Mouse (Mus musculus) naive thymus-derived CD4-positive, alpha-beta T cell, adult 2 months (primary cell): ENCODE results near the gene Evi5l.
A peak's percentile ranks its signal among the peaks of the same experiment; 100 is the strongest.

ENCODE experiments used
- DNase-seq: peaks from one replicate; pipeline ENCODE4 v3.0.0-alpha.2; 2011; ENCODE audit warnings: low read depth

Evi5l gene

DNA sequence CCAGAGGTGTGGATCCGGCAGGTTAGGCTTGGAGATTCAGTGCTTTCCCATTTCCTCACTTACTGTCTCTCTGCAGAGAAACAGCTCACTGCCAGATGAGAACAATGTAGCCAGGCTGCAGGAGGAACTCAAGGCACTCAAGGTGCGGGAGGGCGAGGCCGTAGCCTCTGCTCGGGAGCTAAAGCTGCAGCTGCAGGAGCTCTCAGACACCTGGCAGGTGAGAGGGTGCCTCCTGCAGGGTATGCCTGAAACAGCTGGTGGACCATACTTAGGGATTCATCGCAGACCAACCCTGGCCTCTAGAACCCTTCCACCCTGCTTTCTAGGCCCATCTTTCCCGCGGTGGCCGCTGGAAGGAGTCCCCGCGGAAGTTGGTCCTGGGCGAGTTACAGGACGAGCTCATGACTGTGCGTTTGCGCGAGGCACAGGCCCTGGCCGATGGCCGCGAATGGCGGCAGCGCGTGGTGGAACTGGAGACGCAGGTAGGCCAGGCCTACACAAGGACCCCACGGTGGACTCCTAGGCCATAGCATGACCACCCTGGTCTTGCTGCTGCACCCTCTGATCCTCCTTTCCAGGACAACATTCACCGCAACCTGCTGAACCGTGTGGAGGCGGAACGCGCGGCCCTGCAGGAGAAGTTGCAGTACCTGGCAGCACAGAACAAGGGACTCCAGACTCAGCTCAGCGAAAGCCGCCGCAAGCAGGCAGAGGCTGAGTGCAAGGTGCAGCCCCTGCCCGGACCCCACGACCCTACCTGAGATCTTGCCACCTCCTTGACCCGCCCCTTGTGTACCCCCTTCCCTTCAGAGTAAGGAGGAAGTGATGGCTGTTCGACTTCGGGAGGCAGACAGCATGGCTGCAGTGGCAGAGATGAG lies 39.1 kb downstream of the Evi5l start:
- DNase-seq, result no peak

DNA sequence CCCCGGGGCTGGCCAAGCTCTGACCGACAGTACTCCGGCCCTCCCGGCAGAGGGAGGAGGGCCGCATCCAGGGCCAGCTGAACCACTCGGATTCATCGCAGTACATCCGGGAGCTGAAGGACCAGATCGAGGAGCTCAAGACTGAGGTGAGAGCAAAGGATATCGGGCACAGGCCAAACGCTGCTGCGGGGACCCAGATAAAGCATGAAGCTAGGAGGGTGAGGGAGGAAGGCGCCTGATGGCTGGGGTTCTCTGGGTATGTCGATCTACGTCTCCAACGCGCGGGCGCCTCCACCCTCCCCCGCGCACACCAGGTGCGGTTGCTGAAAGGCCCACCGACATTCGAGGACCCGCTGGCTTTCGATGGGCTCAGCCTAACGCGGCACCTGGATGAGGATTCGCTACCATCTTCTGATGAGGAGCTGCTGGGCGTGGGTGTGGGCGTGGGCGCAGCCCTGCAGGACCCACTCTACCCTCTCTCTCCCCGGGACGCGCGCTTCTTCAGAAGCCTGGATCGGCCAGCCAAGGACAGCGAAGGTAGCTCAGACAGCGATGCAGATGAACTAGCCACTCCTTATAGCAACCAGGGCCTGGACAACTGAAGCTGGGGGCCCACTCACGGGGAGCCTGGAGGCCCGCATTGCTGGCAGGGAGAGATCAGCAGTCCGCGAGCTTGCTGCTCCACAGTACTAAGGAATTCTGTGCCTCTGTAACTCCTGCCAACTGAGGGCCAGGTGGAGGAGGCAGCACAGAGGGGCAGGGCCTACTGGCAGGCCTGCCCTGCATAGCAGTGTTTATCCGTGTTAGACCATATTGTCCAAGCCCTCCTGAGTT lies 40.0 kb downstream of the Evi5l start:
- DNase-seq, result no peak

DNA sequence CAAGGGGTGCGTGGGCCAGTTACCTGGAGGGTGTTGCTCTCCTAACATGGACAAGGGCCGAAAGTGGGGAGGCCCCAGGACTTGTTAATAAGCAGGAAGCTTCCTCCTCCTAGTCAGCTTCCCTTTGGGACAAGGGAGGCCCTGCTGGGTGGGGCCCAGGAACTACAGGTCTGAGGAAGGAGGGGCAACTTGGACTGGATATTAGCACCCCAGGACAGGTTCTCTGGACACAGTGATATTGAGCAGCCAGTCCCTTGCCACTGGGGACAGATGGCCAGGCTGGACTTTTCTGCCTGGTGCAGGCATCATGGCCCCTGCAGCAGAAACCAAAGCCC lies 40.6 kb downstream of the Evi5l start:
- no peak for DNase-seq

DNA sequence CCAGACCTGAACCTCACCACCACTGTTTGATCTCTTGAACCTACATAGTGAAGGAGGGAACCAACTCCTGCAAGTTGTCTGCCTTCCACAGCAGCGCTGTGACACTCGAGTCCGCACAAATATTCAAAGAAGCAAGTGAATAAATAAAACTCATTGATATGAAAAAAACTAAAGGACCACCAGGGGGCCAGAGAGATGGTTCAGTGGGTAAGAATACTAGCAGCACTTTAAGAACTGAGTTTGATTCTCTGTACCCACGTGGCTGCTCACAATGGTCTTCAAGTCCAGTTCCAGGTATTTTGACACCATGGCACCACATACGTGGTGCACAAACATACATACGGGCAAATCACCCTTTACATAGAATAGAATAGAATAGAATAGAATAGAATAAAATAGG lies 44.7 kb downstream of the Evi5l start:
- DNase-seq, result peak; percentile 30

DNA sequence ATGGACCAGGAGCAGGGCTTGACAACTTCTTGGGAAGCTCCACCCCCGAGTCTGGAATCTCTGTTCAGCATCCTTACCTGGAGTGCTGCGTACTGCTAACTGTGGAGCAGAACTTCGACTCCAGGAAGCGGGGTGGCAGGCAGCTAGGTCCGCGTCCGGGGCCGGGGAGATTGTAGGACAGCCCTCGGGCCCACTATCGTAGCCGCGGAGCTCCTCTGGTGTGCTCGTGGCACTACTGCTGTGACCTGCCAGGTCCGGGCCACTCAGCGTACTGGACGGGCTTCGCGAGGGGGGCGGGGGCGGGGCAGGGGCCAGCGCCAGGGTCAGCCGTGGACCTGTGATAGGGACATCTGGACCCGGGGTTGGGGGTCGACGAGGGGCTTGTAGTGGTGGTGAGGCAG lies 46.4 kb downstream of the Evi5l start:
- DNase-seq, result peak; percentile 41

DNA sequence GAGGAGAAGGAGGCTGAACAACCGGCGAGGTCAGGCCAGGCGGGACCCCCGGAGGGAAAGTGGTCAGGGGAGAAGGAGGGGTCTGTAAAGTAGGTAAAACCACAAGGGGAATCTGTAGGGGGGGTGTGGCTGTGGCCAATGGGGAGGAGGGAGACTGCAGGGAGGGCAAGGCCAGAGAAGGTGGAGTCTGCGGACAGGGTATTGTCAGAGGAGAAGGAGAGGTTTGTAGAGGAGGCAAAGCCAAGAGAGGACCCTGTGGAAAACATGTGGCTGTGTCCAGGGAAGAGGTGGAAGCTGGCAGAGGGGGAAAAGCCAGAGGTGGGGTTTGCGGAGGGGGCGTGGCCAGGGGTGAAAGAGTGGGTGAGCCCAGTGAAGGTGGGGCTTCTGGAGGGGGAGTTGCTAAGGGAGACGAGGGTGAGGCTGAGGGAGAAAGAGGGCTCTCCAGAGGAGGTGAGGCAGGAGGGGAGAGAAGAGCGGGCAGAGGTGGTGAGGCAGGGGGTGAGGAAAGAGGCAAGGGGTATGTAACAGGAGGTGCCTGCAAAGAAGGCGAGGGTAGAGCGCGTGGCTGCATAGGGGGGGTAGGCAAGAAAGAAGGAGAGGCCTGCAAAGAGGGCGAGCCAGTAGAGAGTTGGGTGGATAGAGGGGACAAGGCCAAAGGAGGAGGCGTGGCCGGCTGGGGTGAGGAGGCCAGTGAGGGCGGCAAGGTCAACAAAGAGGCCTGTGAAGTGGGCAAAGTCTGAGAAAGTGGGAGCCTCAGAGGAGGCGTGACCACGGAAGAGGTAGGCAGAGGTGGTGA lies 47.0 kb downstream of the Evi5l start:
- DNase-seq, result peak; percentile 49

DNA sequence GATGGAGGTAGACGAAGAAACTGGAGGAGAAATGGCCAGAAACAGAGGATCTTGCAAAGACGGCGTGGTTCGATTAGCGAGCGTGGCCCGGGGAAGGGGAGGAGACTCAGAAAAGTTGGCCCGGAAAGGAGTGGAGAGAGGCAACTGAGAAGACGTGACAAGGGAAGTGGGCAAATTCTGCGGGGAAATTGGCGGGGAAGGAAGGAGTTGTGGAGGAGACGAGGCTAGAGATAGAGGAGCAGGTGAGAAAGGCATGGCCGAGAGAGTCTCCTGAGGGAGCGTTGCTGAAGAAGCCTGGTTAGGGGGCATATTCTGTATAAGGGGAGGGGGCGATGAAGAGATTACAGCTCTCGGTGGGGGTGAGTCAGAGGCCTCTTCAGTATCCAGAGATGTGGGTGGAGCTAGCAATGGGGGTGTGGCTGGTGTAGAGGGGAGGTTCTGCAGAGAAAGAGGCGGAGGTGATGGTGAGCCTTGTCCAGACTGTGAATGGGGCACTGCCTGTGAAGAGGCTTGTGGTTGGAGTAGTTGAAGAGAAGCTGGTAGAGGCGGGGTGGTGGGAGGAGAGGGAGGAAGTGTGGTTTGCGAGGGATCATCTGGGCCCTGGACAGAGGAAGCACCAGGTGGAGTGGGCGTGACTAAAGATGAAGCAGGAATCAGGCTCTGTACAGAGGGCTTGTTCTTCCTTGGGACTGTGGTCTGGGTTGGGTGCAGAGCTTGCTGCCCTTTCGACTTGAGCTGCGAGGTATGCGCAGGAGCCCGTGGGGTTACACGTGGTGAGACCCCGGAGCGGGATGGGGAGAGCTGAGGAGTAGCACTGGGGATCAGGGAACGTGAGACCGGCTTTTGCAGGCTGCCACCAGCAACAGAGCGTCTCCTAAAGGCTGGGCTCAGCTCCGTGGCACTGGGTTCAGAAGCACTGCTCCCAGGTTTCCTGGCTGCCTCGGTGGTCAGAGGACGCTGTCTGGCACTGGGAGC lies 47.9 kb downstream of the Evi5l start:
- peak; percentile 78 for DNase-seq

DNA sequence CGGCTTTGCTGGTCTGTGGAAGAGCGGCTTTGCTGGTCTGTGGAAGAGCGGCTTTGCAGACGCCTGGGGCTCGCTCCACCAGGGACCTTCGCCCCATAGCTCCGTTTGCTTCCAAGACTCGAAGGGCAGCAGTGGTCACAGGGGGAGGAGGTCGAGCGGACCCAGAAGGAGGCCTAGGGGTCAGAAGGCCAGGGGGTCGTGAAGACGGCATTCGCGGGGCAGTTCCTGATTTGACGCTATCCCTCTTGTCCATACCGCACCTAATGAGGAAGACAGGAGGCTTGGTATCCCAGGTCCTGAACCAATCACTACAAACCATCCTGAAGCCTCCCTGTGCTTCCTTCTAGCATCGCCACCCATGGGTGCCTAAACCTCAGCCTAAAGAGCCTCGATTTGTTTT lies 49.9 kb downstream of the Evi5l start:
- peak; percentile 13 for DNase-seq

DNA sequence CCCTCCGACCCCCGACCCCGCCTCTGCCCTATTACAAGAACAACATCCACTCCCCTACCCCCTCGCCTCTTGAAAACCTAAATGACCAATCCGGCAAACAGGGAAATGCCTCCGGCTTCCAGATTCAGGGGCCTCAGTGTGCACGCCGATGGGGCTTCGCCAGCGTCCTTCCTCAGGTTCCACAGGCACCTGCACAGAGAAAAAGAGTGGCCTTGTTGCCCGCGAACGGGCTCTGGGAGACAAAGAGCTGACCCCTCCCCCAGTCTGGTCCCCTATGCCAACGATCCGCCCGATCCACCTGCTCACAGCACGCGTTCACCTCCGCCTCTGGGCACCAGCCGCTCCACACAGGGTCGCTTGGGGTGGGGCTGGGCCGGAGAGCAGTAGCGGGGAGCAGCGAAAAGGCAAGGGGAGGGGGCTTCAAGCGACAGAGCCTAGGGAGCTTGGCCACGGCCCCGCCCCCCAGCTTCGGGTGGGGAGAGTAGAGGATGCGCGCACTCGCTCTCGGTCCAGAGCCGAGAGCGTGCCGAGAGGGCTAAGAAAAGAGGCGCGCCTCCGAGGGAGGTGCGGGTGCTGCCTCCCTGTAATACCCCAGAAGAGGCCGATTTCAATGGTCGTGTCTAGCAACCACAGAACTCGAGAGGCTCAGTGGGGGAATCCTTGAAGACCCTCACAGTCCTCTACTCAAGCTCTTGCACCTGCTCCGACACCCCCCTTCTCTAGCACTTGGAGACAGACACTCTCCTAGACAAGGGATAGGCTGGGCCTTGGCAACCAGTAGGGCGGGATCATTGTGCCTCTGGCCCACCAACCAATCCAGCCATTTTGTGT lies 50.6 kb downstream of the Evi5l start, which contains the start of gene Prr36:
Gene Prr36 (minus strand): TSS at position 669 of the 831 bp plus-strand sequence.
- DNase-seq, result peak; percentile 33

DNA sequence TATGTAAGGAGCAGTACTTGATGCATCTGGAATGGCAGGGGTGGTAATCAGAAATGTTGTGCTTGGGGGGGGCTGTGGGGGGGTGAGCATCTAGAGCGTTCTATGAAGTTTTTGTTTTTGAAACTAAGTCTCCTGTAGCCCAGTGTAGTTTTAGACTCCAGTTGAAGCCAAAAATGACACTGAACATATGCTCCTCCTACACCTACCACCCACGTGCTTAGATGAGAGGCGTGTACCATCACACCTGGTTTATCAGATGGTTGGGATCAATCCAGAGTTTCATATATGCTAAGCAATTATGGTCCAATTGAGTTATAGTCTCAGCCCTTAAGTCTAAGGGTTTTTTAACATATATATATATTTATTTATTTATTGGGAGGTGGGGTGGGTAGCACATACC lies 53.2 kb downstream of the Evi5l start:
- DNase-seq, result no peak

DNA sequence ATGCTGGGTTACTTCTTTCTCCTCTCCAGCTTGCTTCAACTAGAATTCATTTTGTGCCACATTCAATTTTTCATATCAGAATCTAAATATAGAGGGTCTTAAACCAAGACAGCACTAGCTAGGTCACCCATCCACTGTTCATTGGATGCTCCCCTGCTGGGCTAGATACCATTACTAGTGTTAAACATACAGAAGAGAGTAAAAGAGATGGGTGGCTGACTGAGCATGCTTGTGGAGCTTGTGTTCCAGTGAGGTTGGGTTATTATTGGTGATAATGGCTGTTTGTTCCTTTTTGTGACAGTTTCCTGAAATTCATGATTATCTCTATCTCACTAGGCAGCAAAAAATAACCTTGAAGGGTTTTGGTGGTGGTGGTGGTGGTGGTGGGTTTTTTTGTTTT lies 55.7 kb downstream of the Evi5l start:
- DNase-seq, result no peak

DNA sequence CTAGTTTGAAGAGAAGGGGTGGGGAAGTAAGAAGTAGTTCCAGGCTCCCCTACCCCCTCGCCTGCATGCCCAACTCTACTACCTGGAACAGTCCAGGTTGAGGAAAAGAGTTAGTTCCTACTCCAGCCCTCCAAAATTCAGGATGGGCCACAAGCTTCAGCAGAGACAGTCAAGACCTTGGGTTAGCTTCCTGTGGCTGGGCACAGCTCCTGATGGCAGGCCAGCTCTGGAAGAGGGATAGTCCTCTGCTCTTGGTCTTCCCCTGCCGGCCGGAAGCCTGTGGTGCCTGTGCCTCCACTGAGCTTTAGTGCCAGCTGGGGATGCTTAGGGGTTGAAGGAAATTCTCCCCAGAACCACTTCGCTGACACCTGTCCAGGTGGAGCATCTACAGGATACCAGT lies 60.0 kb downstream of the Evi5l start:
- no peak for DNase-seq

DNA sequence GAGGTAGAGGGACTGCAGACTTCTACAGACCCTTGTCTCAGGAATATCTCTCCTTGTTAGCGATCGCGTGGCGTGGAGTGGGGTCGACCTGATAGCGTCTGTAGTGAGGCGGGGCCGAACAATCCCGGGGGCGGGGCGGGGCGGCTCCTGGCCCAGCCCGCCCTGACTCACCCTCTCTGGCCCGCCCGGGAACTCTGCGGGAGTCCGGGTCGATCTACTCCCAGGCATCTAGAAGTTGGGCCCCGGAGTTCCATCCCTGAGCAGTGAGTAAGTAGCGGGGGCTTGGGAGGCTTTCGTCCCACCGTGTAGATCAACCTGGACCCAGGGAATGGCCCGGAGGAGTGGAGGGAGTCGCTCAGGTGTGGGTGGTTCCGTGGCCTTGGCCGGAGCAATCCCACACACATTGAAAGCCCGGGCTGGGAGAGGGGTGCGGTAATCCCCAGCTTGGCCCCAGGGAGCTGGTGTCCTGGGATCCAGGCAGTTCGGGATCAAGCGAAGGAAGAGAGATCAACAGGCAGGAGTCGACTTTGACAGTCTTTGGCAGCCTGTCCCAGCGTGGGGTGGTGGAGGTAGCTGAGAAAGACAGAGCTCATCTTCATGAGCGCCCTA lies 60.5 kb downstream of the Evi5l start, which contains the start of gene Lrrc8e:
Gene Lrrc8e (plus strand): TSS at position 89 of the 609 bp plus-strand sequence.
- DNase-seq, result no peak

DNA sequence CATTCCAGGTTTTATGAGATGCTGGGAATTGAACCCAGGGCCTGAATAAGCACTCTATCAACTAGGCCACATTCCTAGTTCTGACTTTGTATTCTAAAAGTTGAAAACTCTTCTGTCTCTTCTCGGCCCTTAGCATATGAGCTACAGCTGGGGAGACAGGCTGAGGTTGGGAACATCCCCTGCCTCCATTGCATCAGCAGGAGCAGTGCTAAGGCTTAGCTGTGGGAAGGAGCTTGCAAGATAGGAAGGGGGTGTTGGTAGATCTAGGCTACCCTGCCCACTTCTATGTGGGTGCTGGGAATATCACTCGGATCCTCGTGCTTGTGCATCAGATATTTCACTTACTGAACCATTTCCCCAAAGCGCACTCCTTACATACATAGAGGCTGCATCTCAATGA lies 61.6 kb downstream of the Evi5l start:
- DNase-seq, result no peak

DNA sequence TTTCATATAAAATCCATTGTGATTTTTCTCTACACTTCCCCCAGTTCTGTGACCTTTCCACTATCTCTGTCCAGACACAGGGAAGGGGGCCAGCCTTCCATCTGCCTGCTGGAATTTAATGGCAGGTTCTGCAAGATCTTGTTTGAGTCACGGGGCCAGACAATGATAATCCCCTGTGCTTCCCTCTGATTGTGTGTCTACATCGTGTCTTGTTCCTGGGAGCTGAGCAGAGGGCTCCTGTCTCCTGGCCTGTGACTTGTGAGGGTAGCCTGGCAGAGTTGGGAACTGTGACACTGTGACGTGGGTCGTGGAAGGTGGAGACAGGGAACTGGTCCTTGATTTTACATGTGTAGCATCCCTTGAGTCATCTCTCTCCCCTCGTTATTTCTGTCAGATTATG lies 63.4 kb downstream of the Evi5l start:
- no peak for DNase-seq

DNA sequence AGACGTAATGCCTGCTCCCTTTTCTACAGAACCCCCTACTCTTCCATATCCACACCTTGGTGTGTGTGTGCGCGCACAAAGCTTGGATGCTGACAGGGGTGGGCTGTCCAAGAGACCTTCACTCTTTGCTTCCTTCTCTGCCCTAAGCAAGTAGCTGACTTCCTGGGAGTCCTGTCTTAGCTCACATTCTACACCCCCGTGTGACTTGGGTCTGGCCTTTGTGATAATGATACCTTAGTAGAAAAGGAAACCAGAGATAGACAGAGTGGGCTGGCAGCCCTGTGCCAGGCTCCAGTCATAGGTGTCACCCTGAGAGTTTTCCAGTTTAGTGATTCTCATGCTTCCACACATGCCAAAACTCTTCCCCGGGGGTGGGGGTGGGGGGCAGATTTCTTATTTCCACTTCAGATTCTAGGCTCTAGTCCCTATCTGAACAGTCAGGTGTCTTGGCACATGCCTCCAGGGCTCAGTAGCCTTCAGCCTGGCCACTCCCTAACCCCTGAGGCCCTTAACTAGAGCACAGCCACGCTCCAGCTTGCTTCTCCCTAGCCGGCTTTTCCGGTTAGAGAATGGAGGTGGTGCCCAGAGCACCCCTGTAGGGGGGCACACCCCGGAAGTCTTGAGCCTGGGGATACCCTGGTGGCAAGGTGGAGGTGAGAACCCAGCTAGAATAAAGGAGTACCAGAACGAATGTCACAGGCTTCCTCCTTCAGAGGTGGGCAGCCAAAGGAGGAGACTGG lies 64.4 kb downstream of the Evi5l start:
- no peak for DNase-seq

DNA sequence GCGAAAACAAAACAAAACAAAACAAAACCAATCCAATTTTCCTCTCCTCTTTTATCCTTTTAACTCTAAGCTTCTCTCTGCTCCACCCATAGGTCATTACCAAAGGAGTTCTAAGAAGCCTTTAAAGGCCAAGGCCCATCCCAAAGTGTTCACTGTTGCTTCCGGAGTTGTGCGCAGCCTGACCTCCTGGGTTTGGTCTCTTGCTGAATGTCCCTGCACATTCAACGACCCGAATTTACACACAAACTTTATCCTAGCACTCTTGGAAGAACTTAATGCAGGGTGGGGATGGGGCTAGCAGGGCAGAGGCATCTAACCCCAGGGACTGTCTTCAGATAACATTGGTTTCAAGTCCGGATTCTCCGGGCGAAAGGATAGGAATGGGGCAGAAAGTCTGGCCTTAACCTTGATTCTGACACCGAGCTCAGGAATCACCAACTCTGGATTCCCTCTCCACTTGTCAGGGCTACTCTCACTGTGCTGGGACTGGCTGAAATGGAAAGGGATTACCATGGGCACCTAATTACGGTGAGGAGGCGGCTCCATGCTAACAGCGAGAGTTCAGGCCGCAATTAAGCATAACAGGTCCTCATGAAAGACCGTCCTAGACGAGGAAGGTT lies 71.6 kb downstream of the Evi5l start:
- DNase-seq, result no peak

DNA sequence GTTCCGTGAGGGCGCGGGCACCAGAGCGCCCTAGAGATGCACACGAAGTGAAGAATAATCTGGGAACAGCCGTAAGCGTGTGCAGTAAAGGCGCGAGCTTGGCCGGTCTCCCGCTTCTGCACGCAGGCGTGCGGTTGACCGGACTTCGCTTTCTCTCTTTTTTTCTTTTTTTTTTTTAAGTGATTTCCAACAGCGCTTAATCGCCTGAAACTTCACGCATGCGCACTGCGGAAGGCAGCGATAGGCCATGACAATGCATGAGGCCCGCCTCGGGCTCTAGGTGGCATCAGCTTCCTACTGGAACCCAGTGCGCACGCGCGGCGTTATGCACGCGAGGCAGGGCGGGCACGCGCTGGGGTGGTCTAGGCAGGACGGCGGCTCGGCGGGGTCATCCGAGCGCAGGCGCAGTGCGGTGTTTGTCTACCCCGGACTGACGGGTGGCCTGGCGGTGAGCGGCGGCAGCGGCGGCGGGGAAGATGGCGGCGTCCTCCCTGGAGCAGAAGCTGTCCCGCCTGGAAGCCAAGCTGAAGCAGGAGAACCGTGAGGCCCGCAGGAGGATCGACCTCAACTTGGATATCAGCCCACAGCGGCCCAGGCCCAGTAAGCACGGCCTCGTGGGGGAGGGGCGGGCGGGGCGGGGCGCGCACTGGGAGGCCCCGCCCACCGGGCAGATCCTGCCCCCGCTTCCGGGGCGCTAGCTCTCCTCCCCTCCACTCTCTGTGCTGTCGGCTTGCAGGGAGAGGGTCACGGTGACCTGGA lies 72.2 kb downstream of the Evi5l start, which contains the start of the genes Map2k7 and Gm49320:
Gene Map2k7 (plus strand): TSS at position 307 of the 759 bp plus-strand sequence.
Gene Gm49320 (plus strand): TSS at position 432 of the 759 bp plus-strand sequence.
- DNase-seq, result peak; percentile 99
